Mouse (Mus musculus): ENCODE data around the gene Rnf114. TPM values are rescaled to one million over a fixed set of nuclear protein-coding genes. Genes with fewer than 3 reads are reported as not detected.

The Rnf114 gene
- total RNA-seq, 4 experiments from 2014 or later: 40.8 to 45.8 (median 43.0) TPM

GRCm38 (mm10) chr2:167564551-167565311 lies 72.3 kb downstream of the Rnf114 start:
- DNase-seq (ENCODE audit: low spot score in 2 of 2): no peak

- DNase-seq (ENCODE audit: low spot score in 2 of 2): no peak
These were observed 72.8 kb downstream of the Rnf114 start for GRCm38 (mm10) chr2:167565312-167565656.

GRCm38 (mm10) chr2:167565682-167566081 lies 73.2 kb downstream of the Rnf114 start:
- DNase-seq (ENCODE audit: low spot score in 2 of 2): peak; percentile 50 to 70

Other genes starting within 250 kb of the Rnf114 start
- 10 to 100 TPM in 1 of 4 experiments, 1 to 10 TPM in 3; 6.2 to 13.3 (median 8.8) TPM for gene B4galt5, start 143.5 kb upstream of the Rnf114 start, total RNA-seq (2022)
- gene Slc9a8, start 70.9 kb upstream of the Rnf114 start, total RNA-seq (2022): 10 to 100 TPM; 21.8 to 27.9 (median 24.9) TPM
- 10 to 100 TPM; 19.9 to 22.6 (median 20.4) TPM for gene Spata2, start 242 bp downstream of the Rnf114 start, total RNA-seq (2022)
- gene Snai1, start 45.5 kb downstream of the Rnf114 start, total RNA-seq (2022): under 1 TPM; 0.24 to 0.94 (median 0.65) TPM
- 100 to 1,000 TPM; 163 to 176 (median 172) TPM for gene Ube2v1, start 139.4 kb downstream of the Rnf114 start, total RNA-seq (2022)
- 10 to 100 TPM in 2 of 4 experiments, 1 to 10 TPM in 2; 5.9 to 14.3 (median 9.0) TPM for gene Gm20431, start 168.9 kb downstream of the Rnf114 start, total RNA-seq (2022)
- 100 to 1,000 TPM in 2 of 4 experiments, 10 to 100 TPM in 2; 75.3 to 167 (median 96.4) TPM for gene Cebpb, start 196.3 kb downstream of the Rnf114 start, total RNA-seq (2022)
- 10 to 100 TPM; 11.8 to 13.1 (median 12.5) TPM for gene Tmem189, start 197.2 kb downstream of the Rnf114 start, total RNA-seq (2022)